Mouse (Mus musculus) brain, embryonic 14.5 days (tissue): ENCODE measurements around the gene Ergic2.

Source experiments
- CTCF ChIP-seq: fragments of 200-500 bp; IDR thresholded peaks from 2 replicates; pipeline ENCODE4 v1.5.1; 2012; ENCODE audit warnings: inconsistent platforms, mild to moderate bottlenecking, moderate library complexity, borderline replicate concordance; ENCODE audit not compliant: insufficient read depth, insufficient read length; ENCODE audit errors: extremely low read depth
- POLR2A ChIP-seq: fragments of 200-500 bp; IDR thresholded peaks from 2 replicates; pipeline ENCODE4 v1.6.1; 2012; ENCODE audit warnings: mild to moderate bottlenecking, inconsistent platforms, borderline replicate concordance; ENCODE audit not compliant: poor library complexity, insufficient read depth, insufficient read length, severe bottlenecking; ENCODE audit errors: extremely low read depth

- TF ChIP-seq POLR2A (no peak), CTCF (no peak)
Observed at GRCm38 (mm10) chr6:148207522-148207921, 4.7 kb downstream of the Ergic2 start.
